Mouse (Mus musculus) stomach, embryonic 15.5 days (tissue): Measurements from ENCODE around the gene Lamp5. TPM values are rescaled to one million over a fixed set of nuclear protein-coding genes. Genes with fewer than 3 reads are reported as not detected.

Source experiments
- ATAC-seq: fragments of 200-750 bp; cut with Nextera tagmentation; 2 replicates; pipeline ENCODE4 v1.8.0; 2017; ENCODE audit warnings: low read depth, moderate number of reproducible peaks, moderate TSS enrichment; ENCODE audit not compliant: insufficient read depth, low FRiP score
- H3K27ac ChIP-seq: fragments of 300-500 bp; sonication (generic); 2 replicates; pipeline ENCODE4 v1.5.1; 2015; ENCODE audit warnings: mild to moderate bottlenecking, inconsistent platforms
- H3K27me3 ChIP-seq: fragments of 300-500 bp; sonication (generic); replicated peaks from 2 replicates; pipeline ENCODE4 v1.6.1; 2015; ENCODE audit warnings: inconsistent platforms
- H3K36me3 ChIP-seq: fragments of 300-500 bp; sonication (generic); 2 replicates; pipeline ENCODE4 v1.6.1; 2015; ENCODE audit warnings: inconsistent platforms
- H3K4me1 ChIP-seq: fragments of 300-500 bp; sonication (generic); 2 replicates; pipeline ENCODE4 v1.6.1; 2015; ENCODE audit warnings: inconsistent platforms
- H3K4me2 ChIP-seq: fragments of 300-500 bp; sonication (generic); 2 replicates; pipeline ENCODE4 v1.6.1; 2015; ENCODE audit warnings: mild to moderate bottlenecking, inconsistent platforms
- H3K4me3 ChIP-seq: fragments of 300-500 bp; sonication (generic); replicated peaks from 2 replicates; pipeline ENCODE4 v1.5.1; 2015; ENCODE audit warnings: inconsistent platforms
- H3K9ac ChIP-seq: fragments of 300-500 bp; sonication (generic); 2 replicates; pipeline ENCODE4 v1.6.1; 2015; ENCODE audit warnings: inconsistent platforms
- H3K9me3 ChIP-seq: fragments of 300-500 bp; sonication (generic); 2 replicates; pipeline ENCODE4 v1.6.1; 2016; ENCODE audit warnings: inconsistent platforms
- WGBS: fragments of 180-500 bp; shearing (Covaris S2); methylation state at CpG from one replicate; pipeline ENCODE4 v1.1.7; 2015; 5-methylcytosine and 5-hydroxymethylcytosine counted together
- polyA plus RNA-seq: library from polyadenylated mRNA; unstranded; fragments of >200 nt; fragmentation: Nextera tagmentation; extraction: Ambion mirVana; gene quantifications from 2 replicates; pipeline ENCODE4 v1.2.1, GENCODE M21; 2015

The Lamp5 gene
- polyA plus RNA-seq, 1 experiment from 2014 or later, result 0.48 TPM

DNA sequence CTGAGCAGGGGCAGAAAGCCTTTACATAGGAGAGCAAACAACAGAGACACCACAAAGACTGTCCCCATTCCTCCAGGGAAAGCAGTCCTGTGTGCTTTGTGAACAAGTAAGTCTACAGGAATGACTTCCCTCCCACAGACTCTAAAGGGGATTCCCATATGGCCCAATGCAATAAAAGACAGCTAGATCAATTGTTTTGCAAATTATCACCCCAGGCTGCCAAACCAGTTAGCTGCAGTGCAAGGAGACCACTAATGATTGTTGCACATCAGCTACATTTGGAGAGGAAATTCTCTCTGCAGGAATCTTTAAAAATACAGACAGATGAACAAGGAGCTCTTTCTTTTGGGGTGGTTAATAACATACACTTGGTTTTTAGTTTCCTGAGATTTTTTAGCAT, 55.6 kb downstream of the Lamp5 start:
- Histone ChIP-seq H3K27me3 (no peaks in the 10 kb centered on the region), H3K27ac (no peak overlapping the region), H3K4me3 (no peak overlapping the region), H3K4me1 (no peaks in the 10 kb centered on the region), H3K9me3 (no peaks in the 10 kb centered on the region), H3K4me2 (no peak overlapping the region), H3K9ac (no peak overlapping the region), H3K36me3 (no peaks in the 10 kb centered on the region)
- ATAC-seq, result no peak

DNA sequence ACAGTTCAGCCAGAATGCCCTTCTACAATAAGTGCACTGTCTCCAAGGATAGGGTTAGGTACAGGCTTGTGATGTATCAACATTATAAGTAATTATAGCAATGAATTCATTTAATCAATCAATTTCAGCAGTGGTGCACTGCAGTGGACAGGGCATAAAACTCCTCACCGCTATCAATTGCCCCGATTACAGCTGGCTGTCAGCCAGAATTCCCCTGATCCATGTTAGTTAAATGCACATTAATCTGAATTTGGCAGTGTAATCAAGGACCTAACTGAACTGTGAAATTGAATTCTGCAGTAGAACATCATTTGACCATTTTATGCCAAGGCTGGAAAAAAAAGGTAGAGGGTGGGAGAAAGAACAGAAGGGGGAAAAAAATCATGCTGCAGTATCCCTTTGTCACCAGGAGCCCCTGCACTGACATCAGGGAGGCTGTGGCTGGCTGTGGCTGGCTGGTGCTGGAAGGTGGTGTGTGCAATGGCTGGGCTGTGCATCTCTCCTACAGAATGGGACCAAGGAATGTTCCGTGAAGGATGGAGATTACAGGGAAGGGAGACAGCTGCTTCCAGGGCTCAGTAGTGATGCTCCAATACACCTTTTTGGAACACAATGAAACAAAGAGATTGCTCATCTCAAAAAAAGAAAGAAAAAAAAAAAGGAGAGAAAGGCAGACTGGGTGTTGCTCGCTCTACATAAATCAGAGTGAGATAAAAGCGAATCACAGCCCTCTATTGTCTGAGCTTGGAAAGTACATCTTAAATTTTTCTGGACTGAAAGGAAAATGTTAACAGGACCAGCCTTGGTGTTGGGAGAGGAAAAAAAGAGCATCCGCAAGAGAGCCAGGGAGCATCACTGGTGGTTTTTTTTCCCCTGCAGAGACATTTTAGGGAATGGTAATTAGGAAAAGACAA, 56.3 kb downstream of the Lamp5 start:
- no peaks in the 10 kb centered on the region for H3K9me3 ChIP-seq
- ATAC-seq, result no peak; the same call in 1 of the 2 replicates
- H3K4me2 ChIP-seq, result no peak overlapping the region
- no peak overlapping the region for H3K27ac ChIP-seq
- H3K4me1 ChIP-seq, result no peaks in the 10 kb centered on the region
- H3K9ac ChIP-seq, result no peak overlapping the region
- 37% methylated on average over 6 of the region's 6 CpGs for WGBS
- no peak overlapping the region for H3K4me3 ChIP-seq
- no peaks in the 10 kb centered on the region for H3K27me3 ChIP-seq
- no peaks in the 10 kb centered on the region for H3K36me3 ChIP-seq

DNA sequence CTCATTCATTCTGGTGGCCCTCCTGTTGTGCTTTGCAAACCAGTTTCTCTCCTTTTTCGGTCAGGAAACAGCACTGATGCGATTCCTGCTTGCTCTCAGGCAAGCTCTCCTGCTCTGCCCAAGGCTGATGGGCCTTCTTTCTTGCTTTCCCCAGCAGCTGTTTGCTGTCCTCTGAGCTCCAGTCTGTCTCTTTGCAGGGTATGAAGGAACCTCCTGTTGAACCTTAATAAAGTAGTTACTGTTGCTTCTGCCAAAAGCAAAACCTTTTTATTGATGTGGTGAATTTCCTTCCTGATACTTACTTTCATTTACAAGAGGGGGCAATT, 57.0 kb downstream of the Lamp5 start:
- WGBS, result 30% methylated on average over 2 of the region's 2 CpGs
- no peak for ATAC-seq
- no peak overlapping the region for H3K27ac ChIP-seq

DNA sequence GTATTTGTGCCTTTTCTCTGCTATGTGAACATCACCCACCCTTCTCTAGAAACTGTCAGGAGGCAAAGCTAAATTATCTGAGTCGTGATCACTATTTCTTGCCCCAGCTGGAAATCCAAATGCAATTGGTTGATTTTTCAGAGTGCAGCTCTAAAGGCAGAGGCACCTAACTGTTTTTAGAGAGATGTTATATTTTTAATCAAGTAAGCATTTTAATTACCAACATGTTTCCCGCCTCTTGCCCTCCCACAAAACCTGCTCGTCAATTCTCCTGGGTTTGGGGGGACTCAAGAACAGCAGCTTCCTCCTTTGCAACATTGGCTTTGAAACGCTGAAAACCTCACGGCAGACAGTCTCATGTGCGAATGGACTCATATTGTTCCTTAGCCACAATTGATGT, 61.3 kb downstream of the Lamp5 start:
- H3K9ac ChIP-seq, result no peak overlapping the region
- WGBS, result 83% methylated on average over 6 of the region's 6 CpGs

More for the DNA sequence above, 57.0 kb downstream of the Lamp5 start:
- no peak overlapping the region for H3K4me2 ChIP-seq
- no peak overlapping the region for H3K9ac ChIP-seq
- no peaks in the 10 kb centered on the region for H3K4me1 ChIP-seq
- H3K9me3 ChIP-seq, result no peaks in the 10 kb centered on the region
- no peaks in the 10 kb centered on the region for H3K36me3 ChIP-seq
- H3K27me3 ChIP-seq, result no peaks in the 10 kb centered on the region
- no peak overlapping the region for H3K4me3 ChIP-seq

DNA sequence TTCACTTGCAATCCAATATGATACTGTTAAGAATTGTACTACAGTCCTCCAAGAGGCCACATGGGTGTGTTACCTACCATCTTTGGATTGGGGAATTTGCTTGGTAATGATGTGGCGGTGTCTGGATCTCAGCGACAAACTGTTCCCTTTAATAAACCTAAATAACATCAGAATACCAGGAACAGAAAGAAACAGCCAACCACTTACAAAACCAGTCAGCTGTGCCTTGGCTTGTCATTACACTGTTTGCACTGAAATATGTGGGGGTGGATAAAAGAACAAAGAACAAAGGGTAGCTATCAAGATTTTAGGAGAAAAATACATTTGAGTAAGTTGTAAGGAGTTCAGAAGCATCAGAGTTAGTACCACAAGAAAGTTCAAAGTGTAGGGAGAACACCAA, 66.0 kb downstream of the Lamp5 start:
- WGBS, result 82% methylated on average over 2 of the region's 2 CpGs
- Histone ChIP-seq H3K9ac (no peak overlapping the region), H3K36me3 (no peaks in the 10 kb centered on the region), H3K4me2 (no peak overlapping the region), H3K4me3 (no peak overlapping the region), H3K4me1 (no peaks in the 10 kb centered on the region), H3K9me3 (no peaks in the 10 kb centered on the region), H3K27ac (no peak overlapping the region), H3K27me3 (no peaks in the 10 kb centered on the region)
- no peak for ATAC-seq

More for the DNA sequence above, 61.3 kb downstream of the Lamp5 start:
- Histone ChIP-seq H3K27ac (no peak overlapping the region), H3K4me3 (no peak overlapping the region), H3K9me3 (no peaks in the 10 kb centered on the region), H3K4me1 (no peaks in the 10 kb centered on the region), H3K36me3 (no peaks in the 10 kb centered on the region), H3K4me2 (no peak overlapping the region), H3K27me3 (no peaks in the 10 kb centered on the region)
- no peak for ATAC-seq
